Mouse (Mus musculus): ENCODE data around the gene Lmna. TPM values are rescaled to one million over a fixed set of nuclear protein-coding genes. Genes with fewer than 3 reads are reported as not detected.

Lmna gene
- total and polyA plus RNA-seq, 3 experiments = 128 to 388 (median 302) TPM

GRCm38 (mm10) chr3:88548180-88548917, 38.6 kb upstream of the Lmna start, which contains the start of gene Rab25:
Gene Rab25 (minus strand): TSS chr3:88548300.
- no peak within 1 kb of the TSS for H3K9ac ChIP-seq (ENCODE audit: control insufficient read depth, low read depth, low read length, poor library complexity, severe bottlenecking)
- no peak for DNase-seq (ENCODE audit: low read depth, low spot score)
- peaks cover 17 to 24% of the 10 kb centered on the region in 2 experiments for H3K4me1 ChIP-seq (ENCODE audit: control insufficient read depth in 1 of 2, insufficient read depth in 2 of 2, low read length in 2 of 2)
- no peaks in the 10 kb centered on the region for H3K9me3 ChIP-seq (replicated peaks; ENCODE audit: insufficient read depth, low read length)
- H3K79me2 ChIP-seq (ENCODE audit: control insufficient read depth, insufficient read depth, low read length, poor library complexity) = peaks cover 3% of the 10 kb centered on the region; the same call in 1 of the 2 replicates
- TF ChIP-seq POLR2AphosphoS2 (IDR thresholded peaks at IDR 0.05; ENCODE audit: low read length) = no peak
- no peak for TF ChIP-seq EP300 (IDR thresholded peaks at IDR 0.05; ENCODE audit: low read depth in 1 of 2, low read length in 2 of 2)
- TF ChIP-seq BHLHE40 (IDR thresholded peaks at IDR 0.05; ENCODE audit: borderline replicate concordance, low read depth, low read length) = no peak
- no peak for TF ChIP-seq SMC3 (IDR thresholded peaks at IDR 0.05; ENCODE audit: low read depth, low read length)
- no peak for TF ChIP-seq GATA1 (IDR thresholded peaks at IDR 0.05; ENCODE audit: low read depth, low read length)
- no peak for TF ChIP-seq USF2 (IDR thresholded peaks at IDR 0.05; ENCODE audit: borderline replicate concordance in 1 of 2, insufficient read depth in 1 of 2, low read depth in 1 of 2, low read length in 2 of 2)
- H3K27me3 ChIP-seq (ENCODE audit: control insufficient read depth in 1 of 2, insufficient read depth in 2 of 2, low read length in 2 of 2) = no peaks in the 10 kb centered on the region
- H3K36me3 ChIP-seq (ENCODE audit: control insufficient read depth in 1 of 2, insufficient read depth in 2 of 2, low read length in 2 of 2) = peaks cover 0 to 13% of the 10 kb centered on the region in 2 experiments; a peak in 2 of 4 replicates
- no peak within 1 kb of the TSS for H3K4me3 ChIP-seq (ENCODE audit: control insufficient read depth in 1 of 2, insufficient read depth in 1 of 2, low read depth in 2 of 2, low read length in 2 of 2)
- H3K27ac ChIP-seq (ENCODE audit: control insufficient read depth, low read depth, low read length) = no peak within 1 kb of the TSS

- TF ChIP-seq NRF1 (IDR thresholded peaks at IDR 0.05; ENCODE audit: insufficient read depth, low read depth, low read length, poor library complexity, severe bottlenecking) (no peak), ZKSCAN1 (IDR thresholded peaks at IDR 0.05; ENCODE audit: low read depth, low read length) (peak; percentile 85), EP300 (IDR thresholded peaks at IDR 0.05; ENCODE audit: low read depth in 1 of 2, low read length in 2 of 2) (0 out of 4 replicates have a peak, but pooled peaks of 1 of the 2 experiments have one; percentile 5)
- peak; percentile 30 for DNase-seq (ENCODE audit: low read depth, low spot score)
- Histone ChIP-seq H3K79me2 (ENCODE audit: control insufficient read depth, insufficient read depth, low read length, poor library complexity) (no peaks in the 10 kb centered on the region), H3K9ac (ENCODE audit: control insufficient read depth, low read depth, low read length, poor library complexity, severe bottlenecking) (no peak overlapping the region), H3K36me3 (ENCODE audit: control insufficient read depth in 1 of 2, insufficient read depth in 2 of 2, low read length in 2 of 2) (peaks cover 0 to 12% of the 10 kb centered on the region in 2 experiments; a peak in 2 of 4 replicates), H3K9me3 (replicated peaks; ENCODE audit: insufficient read depth, low read length) (no peaks in the 10 kb centered on the region), H3K27me3 (ENCODE audit: control insufficient read depth in 1 of 2, insufficient read depth in 2 of 2, low read length in 2 of 2) (no peaks in the 10 kb centered on the region), H3K27ac (ENCODE audit: control insufficient read depth, low read depth, low read length) (no peak overlapping the region), H3K4me3 (ENCODE audit: control insufficient read depth in 1 of 2, insufficient read depth in 1 of 2, low read depth in 2 of 2, low read length in 2 of 2) (no peak overlapping the region), H3K4me1 (ENCODE audit: control insufficient read depth in 1 of 2, insufficient read depth in 2 of 2, low read length in 2 of 2) (peaks cover 17 to 24% of the 10 kb centered on the region in 2 experiments)
Measured at GRCm38 (mm10) chr3:88546674-88547418, 37.1 kb upstream of the Lmna start.

- Histone ChIP-seq H3K27ac (ENCODE audit: control insufficient read depth, low read depth, low read length) (no peak overlapping the region), H3K36me3 (ENCODE audit: control insufficient read depth in 1 of 2, insufficient read depth in 2 of 2, low read length in 2 of 2) (peaks cover 0 to 12% of the 10 kb centered on the region in 2 experiments; a peak in 2 of 4 replicates), H3K9ac (ENCODE audit: control insufficient read depth, low read depth, low read length, poor library complexity, severe bottlenecking) (peak overlapping the region; percentile 6; the same call in 1 of the 2 replicates), H3K4me1 (ENCODE audit: control insufficient read depth in 1 of 2, insufficient read depth in 2 of 2, low read length in 2 of 2) (peaks cover 17 to 24% of the 10 kb centered on the region in 2 experiments), H3K9me3 (replicated peaks; ENCODE audit: insufficient read depth, low read length) (no peaks in the 10 kb centered on the region), H3K4me3 (ENCODE audit: control insufficient read depth in 1 of 2, insufficient read depth in 1 of 2, low read depth in 2 of 2, low read length in 2 of 2) (peak overlapping the region; percentile 32 to 33; a peak in 3 of 4 replicates), H3K79me2 (ENCODE audit: control insufficient read depth, insufficient read depth, low read length, poor library complexity) (no peaks in the 10 kb centered on the region), H3K27me3 (ENCODE audit: control insufficient read depth in 1 of 2, insufficient read depth in 2 of 2, low read length in 2 of 2) (no peaks in the 10 kb centered on the region)
- DNase-seq (ENCODE audit: low read depth, low spot score) = peak; percentile 75
- TF ChIP-seq MAX (IDR thresholded peaks at IDR 0.05; ENCODE audit: low read length) = no peak
- TF ChIP-seq EP300 (IDR thresholded peaks at IDR 0.05; ENCODE audit: low read depth in 1 of 2, low read length in 2 of 2) = peak in 1 of 2 experiments; percentile 27; a peak in 3 of 4 replicates
Measured at GRCm38 (mm10) chr3:88544955-88545591, 35.3 kb upstream of the Lmna start.

Data from MEL (cell line).